Mouse (Mus musculus): ENCODE measurements around the gene Olfr410. TPM values are rescaled to one million over a fixed set of nuclear protein-coding genes. Genes with fewer than 3 reads are reported as not detected.
A peak's percentile ranks its signal among the peaks of the same experiment; 100 is the strongest.

Gene Olfr410
- not detected for total RNA-seq (2021)
- long read RNA-seq, experiment 1, result 0 reads
- long read RNA-seq, experiment 2, result 0 reads

GRCm38 (mm10) chr11:74337931-74338330, at the start of gene Olfr410:
Olfr410 (minus strand) TSS chr11:74338031.
- DNase-seq (ENCODE audit: low spot score in 2 of 2), result no peak

GRCm38 (mm10) chr11:74387203-74387602, 49.4 kb upstream of the Olfr410 start:
- DNase-seq (ENCODE audit: low spot score in 2 of 2), result no peak

- DNase-seq (ENCODE audit: low spot score in 2 of 2), result no peak
These were observed 47.8 kb upstream of the Olfr410 start for GRCm38 (mm10) chr11:74385674-74386073.

GRCm38 (mm10) chr11:74379166-74379873, 41.5 kb upstream of the Olfr410 start:
- no peak for DNase-seq (ENCODE audit: low spot score in 2 of 2)

GRCm38 (mm10) chr11:74376847-74377246, 39.0 kb upstream of the Olfr410 start:
- peak in 1 of 2 experiments; percentile 29 for DNase-seq (ENCODE audit: low spot score in 2 of 2)

GRCm38 (mm10) chr11:74371393-74372100, 33.7 kb upstream of the Olfr410 start:
- peak; percentile 74 to 77 for DNase-seq (ENCODE audit: low spot score in 2 of 2)

GRCm38 (mm10) chr11:74361769-74362168, 23.9 kb upstream of the Olfr410 start, which contains the start of gene Olfr412:
Olfr412 (plus strand) TSS chr11:74362069.
- DNase-seq (ENCODE audit: low spot score in 2 of 2), result no peak

- DNase-seq (ENCODE audit: low spot score in 2 of 2), result no peak
These were observed 14.7 kb upstream of the Olfr410 start, which contains the start of gene Olfr411 for GRCm38 (mm10) chr11:74352550-74352949. Olfr411 (minus strand) TSS chr11:74352650.

GRCm38 (mm10) chr11:74328781-74329180, 9.1 kb downstream of the Olfr410 start:
- no peak for DNase-seq (ENCODE audit: low spot score in 2 of 2)

GRCm38 (mm10) chr11:74326044-74326443, 11.8 kb downstream of the Olfr410 start:
- no peak for DNase-seq (ENCODE audit: low spot score in 2 of 2)

GRCm38 (mm10) chr11:74287256-74287655, 50.6 kb downstream of the Olfr410 start:
- DNase-seq (ENCODE audit: low spot score in 2 of 2), result no peak

- no peak for DNase-seq (ENCODE audit: low spot score in 2 of 2)
These were observed 54.4 kb downstream of the Olfr410 start, which contains the start of gene Olfr59 for GRCm38 (mm10) chr11:74283436-74283835. Olfr59 (plus strand) TSS chr11:74283736.

Other genes starting within 250 kb of the Olfr410 start
- gene Olfr401, start 224.3 kb downstream of the Olfr410 start, total RNA-seq (2021), result not detected
- gene Olfr402, start 184.5 kb downstream of the Olfr410 start, total RNA-seq (2021), result not detected
- gene Olfr403, start 151.8 kb downstream of the Olfr410 start, total RNA-seq (2021), result not detected
- not detected for gene Olfr43, start 126.7 kb downstream of the Olfr410 start, total RNA-seq (2021)
- gene Olfr406, start 78.2 kb downstream of the Olfr410 start, total RNA-seq (2021), result not detected
- gene Olfr59, start 54.3 kb downstream of the Olfr410 start, total RNA-seq (2021), result not detected
- not detected for gene Olfr411, start 14.6 kb upstream of the Olfr410 start, total RNA-seq (2021)
- gene Olfr412, start 24.0 kb upstream of the Olfr410 start, total RNA-seq (2021), result not detected